Mouse (Mus musculus) CH12.LX (cell line): ENCODE results near the gene Skap2. TPM values are rescaled to one million over a fixed set of nuclear protein-coding genes. Genes with fewer than 3 reads are reported as not detected.

Experiments used
- DNase-seq: peaks from one replicate; pipeline ENCODE4 v3.0.0-alpha.2; 2013; ENCODE audit errors: extremely low read depth
- H3K27ac ChIP-seq: 2 replicates; pipeline ENCODE4 v1.5.1; 2012; ENCODE audit warnings: low read depth, mild to moderate bottlenecking, control low read depth, moderate library complexity; ENCODE audit not compliant: insufficient read depth
- H3K27me3 ChIP-seq: replicated peaks from 2 replicates; pipeline ENCODE3; 2012; ENCODE audit warnings: inconsistent platforms
- H3K36me3 ChIP-seq, 2 experiments: replicated peaks in 1 of 2; 2 replicates each; pipeline versions ENCODE3 to v1.6.1; 2012; ENCODE audit warnings: inconsistent platforms in 1 of 2, low read length in 1 of 2, mild to moderate bottlenecking in 1 of 2, mixed read lengths in 1 of 2, moderate library complexity in 1 of 2; ENCODE audit not compliant: control insufficient read depth in 1 of 2, insufficient read depth in 1 of 2
- H3K4me1 ChIP-seq, 2 experiments: 2 replicates each; pipeline ENCODE4 v1.6.1; 2012; ENCODE audit warnings: inconsistent platforms in 1 of 2, moderate library complexity in 1 of 2; ENCODE audit not compliant: insufficient read depth in 2 of 2, control insufficient read depth in 1 of 2
- H3K4me2 ChIP-seq: 2 replicates; pipeline ENCODE4 v1.6.1; 2012; ENCODE audit warnings: low read depth, mild to moderate bottlenecking, control low read depth; ENCODE audit not compliant: poor library complexity, insufficient read depth, severe bottlenecking
- H3K4me3 ChIP-seq, 3 experiments: fragments of 150-350 bp in 1 of 3; sonication (generic) in 1 of 3; replicated peaks in 1 of 3; 2 replicates each; pipeline versions ENCODE3 to v1.5.1; 2011 to 2012; ENCODE audit warnings: low read depth in 2 of 3, low read length in 2 of 3, mild to moderate bottlenecking in 2 of 3, moderate library complexity in 2 of 3, control low read depth in 1 of 3, improper control_type of control experiment in 1 of 3, inconsistent platforms in 1 of 3, mixed read lengths in 1 of 3; ENCODE audit not compliant: poor library complexity in 1 of 3
- H3K79me2 ChIP-seq: replicated peaks from 2 replicates; pipeline ENCODE4 v1.6.1; 2012; ENCODE audit warnings: mild to moderate bottlenecking, moderate library complexity; ENCODE audit not compliant: control insufficient read depth, poor library complexity, insufficient read depth, severe bottlenecking; ENCODE audit errors: extremely low read depth
- H3K9ac ChIP-seq: 2 replicates; pipeline ENCODE4 v1.6.1; 2012; ENCODE audit warnings: low read depth, mild to moderate bottlenecking, control low read depth, moderate library complexity; ENCODE audit not compliant: insufficient read depth
- H3K9me3 ChIP-seq: replicated peaks from 2 replicates; pipeline ENCODE3; 2012; ENCODE audit warnings: low read length, inconsistent platforms, mixed read lengths
- CHD2 ChIP-seq: IDR thresholded peaks from 2 replicates; pipeline ENCODE4 v1.6.1; 2011; ENCODE audit warnings: low read length, improper control_type of control experiment
- CTCF ChIP-seq, 2 experiments: IDR thresholded peaks in 1 of 2; conservative IDR thresholded peaks in 1 of 2; 2 replicates each; pipeline ENCODE4 v1.5.1; 2011 to 2012; ENCODE audit warnings: low read depth in 2 of 2, low read length in 2 of 2, improper control_type of control experiment in 1 of 2, inconsistent platforms in 1 of 2, mild to moderate bottlenecking in 1 of 2, moderate library complexity in 1 of 2
- E2F4 ChIP-seq: IDR thresholded peaks from 2 replicates; pipeline ENCODE4 v1.6.1; 2011; ENCODE audit warnings: low read depth, low read length, improper control_type of control experiment; ENCODE audit not compliant: insufficient replicate concordance
- ELF1 ChIP-seq: IDR thresholded peaks from 2 replicates; pipeline ENCODE4 v1.6.1; 2014; ENCODE audit warnings: low read depth, mild to moderate bottlenecking, inconsistent platforms, low read length, improper control_type of control experiment
- EP300 ChIP-seq: IDR thresholded peaks from 2 replicates; pipeline ENCODE4 v1.6.1; 2011; ENCODE audit warnings: low read length, improper control_type of control experiment
- GABPA ChIP-seq: IDR thresholded peaks from 2 replicates; pipeline ENCODE4 v1.6.1; 2012; ENCODE audit warnings: low read depth, low read length, improper control_type of control experiment, inconsistent platforms; ENCODE audit not compliant: insufficient replicate concordance
- HCFC1 ChIP-seq: IDR thresholded peaks from 2 replicates; pipeline ENCODE4 v1.6.1; 2012; ENCODE audit warnings: low read depth, mild to moderate bottlenecking, inconsistent platforms, low read length, improper control_type of control experiment
- IRF4 ChIP-seq: IDR thresholded peaks from 2 replicates; pipeline ENCODE4 v1.6.1; 2014; ENCODE audit warnings: low read depth, mild to moderate bottlenecking, inconsistent platforms, low read length, improper control_type of control experiment
- JUND ChIP-seq: conservative IDR thresholded peaks from 2 replicates; pipeline ENCODE4 v1.6.1; 2011; ENCODE audit warnings: low read depth, low read length, improper control_type of control experiment
- KAT2A ChIP-seq: IDR thresholded peaks from 2 replicates; pipeline ENCODE4 v1.6.1; 2012; ENCODE audit warnings: low read length, improper control_type of control experiment, inconsistent platforms; ENCODE audit not compliant: insufficient replicate concordance
- MAX ChIP-seq: IDR thresholded peaks from 2 replicates; pipeline ENCODE4 v1.6.1; 2011; ENCODE audit warnings: low read length, improper control_type of control experiment
- MEF2A ChIP-seq: IDR thresholded peaks from 2 replicates; pipeline ENCODE4 v1.6.1; 2014; ENCODE audit warnings: low read depth, mild to moderate bottlenecking, inconsistent platforms, low read length, improper control_type of control experiment, borderline replicate concordance
- NELFE ChIP-seq: IDR thresholded peaks from 2 replicates; pipeline ENCODE4 v1.6.1; 2011; ENCODE audit warnings: low read depth, low read length, improper control_type of control experiment
- NRF1 ChIP-seq: IDR thresholded peaks from 2 replicates; pipeline ENCODE4 v1.6.1; 2014; ENCODE audit warnings: low read depth, mild to moderate bottlenecking, inconsistent platforms, low read length, improper control_type of control experiment, moderate library complexity
- PAX5 ChIP-seq: IDR thresholded peaks from 2 replicates; pipeline ENCODE4 v1.6.1; 2012; ENCODE audit warnings: low read length, inconsistent platforms, mixed read lengths
- POLR2A ChIP-seq: IDR thresholded peaks from 2 replicates; pipeline ENCODE4 v1.6.1; 2011; ENCODE audit warnings: low read depth, mild to moderate bottlenecking, improper control_type of control experiment, low read length
- RAD21 ChIP-seq: IDR thresholded peaks from 2 replicates; pipeline ENCODE4 v1.6.1; 2011; ENCODE audit warnings: low read depth, mild to moderate bottlenecking, low read length, improper control_type of control experiment, moderate library complexity
- RCOR1 ChIP-seq: conservative IDR thresholded peaks from 2 replicates; pipeline ENCODE4 v1.6.1; 2012; ENCODE audit warnings: low read depth, mild to moderate bottlenecking, inconsistent platforms, low read length, improper control_type of control experiment
- SIN3A ChIP-seq: IDR thresholded peaks from 2 replicates; pipeline ENCODE4 v1.6.1; 2012; ENCODE audit warnings: low read length, improper control_type of control experiment, inconsistent platforms
- TBP ChIP-seq: conservative IDR thresholded peaks from 2 replicates; pipeline ENCODE4 v1.6.1; 2011; ENCODE audit warnings: low read depth, low read length, improper control_type of control experiment
- TCF12 ChIP-seq: IDR thresholded peaks from 2 replicates; pipeline ENCODE4 v1.6.1; 2014; ENCODE audit warnings: low read depth, mild to moderate bottlenecking, inconsistent platforms, low read length, improper control_type of control experiment
- UBTF ChIP-seq: IDR thresholded peaks from 2 replicates; pipeline ENCODE4 v1.6.1; 2012; ENCODE audit warnings: low read depth, mild to moderate bottlenecking, inconsistent platforms, low read length, improper control_type of control experiment, moderate library complexity
- USF2 ChIP-seq: conservative IDR thresholded peaks from 2 replicates; pipeline ENCODE4 v1.6.1; 2011; ENCODE audit warnings: low read depth, low read length, improper control_type of control experiment
- ZC3H11A ChIP-seq: IDR thresholded peaks from 2 replicates; pipeline ENCODE4 v1.6.1; 2012; ENCODE audit warnings: low read depth, mild to moderate bottlenecking, inconsistent platforms, low read length, improper control_type of control experiment
- ZKSCAN1 ChIP-seq: IDR thresholded peaks from 2 replicates; pipeline ENCODE4 v1.6.1; 2012; ENCODE audit warnings: low read depth, inconsistent platforms, low read length, improper control_type of control experiment, borderline replicate concordance
- ZMIZ1 ChIP-seq: IDR thresholded peaks from 2 replicates; pipeline ENCODE4 v1.6.1; 2012; ENCODE audit warnings: low read depth, mild to moderate bottlenecking, inconsistent platforms, low read length, improper control_type of control experiment
- ZNF384 ChIP-seq: IDR thresholded peaks from 2 replicates; pipeline ENCODE4 v1.6.1; 2012; ENCODE audit warnings: low read depth, low read length, improper control_type of control experiment, inconsistent platforms
- dilution Hi-C: fragments of 300-500 bp; cut with MboI; formaldehyde crosslinking; loops from 2 replicates; pipeline ENCODE4 v1.14.3; 2020; ENCODE audit warnings: low sequenced_read_pairs; ENCODE audit not compliant: extremely low pct_unique_long_range_greater_than_20kb, extremely low pct_ligation_motif_present
- in situ Hi-C: fragments of 300-500 bp; cut with MboI; formaldehyde crosslinking; loops from 3 replicates; pipeline ENCODE4 v1.14.3; 2019; ENCODE audit warnings: low sequenced_read_pairs, low pct_ligation_motif_present, low pct_unique_long_range_greater_than_20kb, mixed read lengths
- polyA plus RNA-seq: library from polyadenylated mRNA; unstranded; fragments of >175 nt; gene quantifications from 2 replicates; pipeline ENCODE4 v1.2.1, GENCODE M21; 2012; ENCODE audit warnings: low read depth; ENCODE audit not compliant: insufficient read length
- total RNA-seq, 2 experiments: library from RNA; depleted of rRNA; stranded (reverse); fragments of 300-350 nt in 1 of 2; fragments of >200 nt in 1 of 2; gene quantifications; 2 replicates each; pipeline ENCODE4 v1.2.3; 2012 to 2014

Skap2 gene
- total and polyA plus RNA-seq, 3 experiments: 25.8 to 76.1 (median 51.9) TPM

DNA sequence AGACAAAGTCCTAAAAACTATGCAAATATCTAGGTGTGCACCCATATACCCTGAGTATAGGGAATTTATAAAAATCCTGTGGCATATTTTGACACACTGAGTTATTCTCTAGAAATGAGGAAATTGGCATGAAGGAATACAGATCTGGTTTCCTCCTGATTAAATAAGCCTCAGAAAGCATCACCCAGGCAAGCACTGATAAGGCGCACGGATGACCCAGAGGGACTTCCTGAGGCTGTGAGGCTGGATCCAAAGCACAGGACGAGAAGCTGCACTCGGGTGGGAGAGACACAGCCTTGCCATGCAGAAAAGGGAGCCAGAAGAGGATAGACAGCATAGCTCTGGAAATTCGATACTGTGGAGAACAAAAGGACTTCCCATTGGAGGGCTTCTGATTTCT lies 12.4 kb upstream of the Skap2 start:
- Histone ChIP-seq H3K9me3 (no peaks in the 10 kb centered on the region), H3K79me2 (no peaks in the 10 kb centered on the region), H3K4me1 (peaks cover 0 to 16% of the 10 kb centered on the region in 2 experiments; a peak in 2 of 4 replicates), H3K27ac (no peak overlapping the region), H3K27me3 (no peaks in the 10 kb centered on the region), H3K4me2 (no peak overlapping the region), H3K9ac (no peak overlapping the region), H3K4me3 (no peak overlapping the region), H3K36me3 (no peaks in the 10 kb centered on the region)
- no peak for DNase-seq
- dilution Hi-C loops: no loop called here
- in situ Hi-C loops: loop anchor here (25.0 kb wide), 1 partner anchor 188 kb away; the partner anchor contains the start of genes Gm28308, Hoxa3, Hoxa5 and Hoxa6
- TF ChIP-seq ELF1 (no peak), MEF2A (no peak), NRF1 (no peak), TCF12 (no peak), UBTF (no peak), ZKSCAN1 (no peak), TBP (no peak), ZC3H11A (no peak), ZMIZ1 (no peak), E2F4 (no peak), HCFC1 (no peak), PAX5 (no peak)

DNA sequence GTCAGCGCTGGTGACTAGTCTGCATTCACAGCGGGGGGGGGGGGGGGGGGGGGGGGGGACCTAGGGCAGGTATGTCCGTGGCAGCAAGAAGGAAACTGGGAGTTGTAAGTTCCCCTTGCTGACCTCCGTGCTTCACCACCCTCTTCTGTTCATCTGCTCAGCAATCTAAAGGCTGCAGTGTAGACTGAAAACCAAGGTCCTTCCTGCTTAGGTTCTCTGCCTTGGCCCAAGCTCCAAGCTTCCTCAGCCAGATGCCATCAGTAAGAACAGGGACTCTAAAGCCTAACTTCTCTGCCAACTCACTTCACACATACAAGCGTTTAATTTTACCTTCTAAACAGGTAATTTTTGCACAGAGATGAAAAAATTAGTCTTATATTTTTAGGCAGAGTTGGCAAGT lies 10.0 kb upstream of the Skap2 start:
- H3K36me3 ChIP-seq: no peaks in the 10 kb centered on the region
- H3K4me1 ChIP-seq: peaks cover 0 to 16% of the 10 kb centered on the region in 2 experiments; a peak in 2 of 4 replicates
- no peak overlapping the region for H3K4me3 ChIP-seq
- no peaks in the 10 kb centered on the region for H3K27me3 ChIP-seq
- H3K27ac ChIP-seq: no peak overlapping the region
- TF ChIP-seq CHD2 (no peak), ZNF384 (no peak), E2F4 (no peak), GABPA (no peak), RCOR1 (no peak), PAX5 (no peak), SIN3A (no peak), MAX (no peak), TCF12 (no peak), NELFE (no peak), JUND (no peak), IRF4 (no peak), RAD21 (no peak), KAT2A (no peak), UBTF (no peak), POLR2A (no peak), EP300 (no peak), USF2 (no peak), ZC3H11A (no peak), CTCF (conservative IDR thresholded peaks at IDR 0.05 in 1 of 2, IDR thresholded peaks at IDR 0.05 in 1 of 2; ENCODE audit: low read depth in 2 of 2, low read length in 2 of 2) (no peak)
- dilution Hi-C loops: no loop called here
- no peak overlapping the region for H3K9ac ChIP-seq
- no peaks in the 10 kb centered on the region for H3K79me2 ChIP-seq
- no peaks in the 10 kb centered on the region for H3K9me3 ChIP-seq
- H3K4me2 ChIP-seq: no peak overlapping the region
- no peak for DNase-seq
- in situ Hi-C loops: loop anchor here (25.0 kb wide), 1 partner anchor 190 kb away; the partner anchor contains the start of genes Gm28308, Hoxa3, Hoxa5 and Hoxa6
